Mouse (Mus musculus) CD4-positive, CD25-positive, alpha-beta regulatory T cell, adult 2 months (primary cell): Measurements from ENCODE around the gene Tada1.

ENCODE experiments used
- DNase-seq: peaks from one replicate; pipeline ENCODE4 v3.0.0-alpha.2; 2012; ENCODE audit warnings: low read depth, low spot score

The Tada1 gene

GRCm38 (mm10) chr1:166384614-166385013 is 5.7 kb downstream of the Tada1 start:
- DNase-seq = no peak

DNA sequence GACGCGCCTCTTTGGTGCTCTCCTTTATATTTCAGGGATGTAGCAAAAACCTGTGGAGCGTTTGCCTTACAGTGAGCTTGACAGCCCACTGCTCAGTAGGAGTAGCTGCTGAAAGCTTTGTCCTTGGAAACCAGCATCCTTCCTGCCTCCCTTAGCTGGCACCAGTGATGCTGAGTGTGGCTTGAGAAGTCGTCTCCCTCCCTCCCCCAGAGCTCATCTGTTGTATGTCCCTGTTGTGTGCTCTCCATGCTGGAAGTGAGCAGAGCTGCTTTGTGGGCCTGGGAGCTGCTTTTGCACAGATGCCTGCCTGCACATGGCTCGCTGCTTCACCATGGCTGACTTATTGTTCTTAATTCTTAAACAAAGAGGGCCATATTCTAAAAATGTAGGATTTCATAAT is 6.5 kb downstream of the Tada1 start:
- no peak for DNase-seq

DNA sequence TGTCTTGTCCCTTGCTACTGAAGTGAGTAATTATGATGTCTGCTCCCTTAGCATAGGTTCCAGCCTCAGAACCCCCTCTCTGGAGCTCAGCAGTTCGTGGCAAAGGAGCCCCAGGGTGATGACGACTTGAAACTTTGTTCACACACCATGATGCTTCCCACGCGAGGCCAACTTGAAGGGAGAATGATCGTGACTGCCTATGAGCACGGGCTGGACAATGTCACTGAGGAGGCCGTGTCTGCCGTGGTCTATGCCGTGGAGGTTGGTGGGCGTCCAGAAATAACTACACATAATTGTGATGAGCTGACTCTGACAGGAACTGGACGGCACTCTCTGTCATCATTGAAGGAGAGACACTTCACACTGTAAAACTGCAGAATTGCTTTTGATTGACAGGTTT is 9.6 kb downstream of the Tada1 start:
- DNase-seq = no peak

- DNase-seq = no peak
Measured at GRCm38 (mm10) chr1:166389406-166390125, 10.7 kb downstream of the Tada1 start.

GRCm38 (mm10) chr1:166391671-166392070 is 12.8 kb downstream of the Tada1 start:
- no peak for DNase-seq

DNA sequence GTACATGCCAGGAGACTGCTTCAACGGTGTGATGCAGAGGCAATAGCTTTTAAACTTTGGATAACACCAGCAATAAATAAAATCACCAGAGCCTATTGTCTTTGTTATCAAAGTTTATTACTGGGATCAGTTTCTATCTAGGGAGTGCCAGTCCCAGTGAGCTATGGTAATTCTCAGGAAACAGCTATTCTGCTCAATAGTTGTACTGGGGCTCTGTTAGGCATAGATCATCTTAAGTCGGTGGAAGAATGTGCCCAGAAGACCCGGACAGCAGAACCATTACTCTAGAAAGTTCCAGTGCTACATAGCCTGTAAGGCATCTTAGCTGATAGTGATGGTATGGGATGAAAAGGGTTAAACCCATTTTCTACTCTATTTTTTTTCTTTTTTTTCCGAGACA is 15.9 kb downstream of the Tada1 start:
- DNase-seq = no peak

- DNase-seq = no peak
Measured at GRCm38 (mm10) chr1:166395661-166396060, 16.8 kb downstream of the Tada1 start.

- DNase-seq = no peak
Measured at GRCm38 (mm10) chr1:166396381-166396780, 17.5 kb downstream of the Tada1 start.

DNA sequence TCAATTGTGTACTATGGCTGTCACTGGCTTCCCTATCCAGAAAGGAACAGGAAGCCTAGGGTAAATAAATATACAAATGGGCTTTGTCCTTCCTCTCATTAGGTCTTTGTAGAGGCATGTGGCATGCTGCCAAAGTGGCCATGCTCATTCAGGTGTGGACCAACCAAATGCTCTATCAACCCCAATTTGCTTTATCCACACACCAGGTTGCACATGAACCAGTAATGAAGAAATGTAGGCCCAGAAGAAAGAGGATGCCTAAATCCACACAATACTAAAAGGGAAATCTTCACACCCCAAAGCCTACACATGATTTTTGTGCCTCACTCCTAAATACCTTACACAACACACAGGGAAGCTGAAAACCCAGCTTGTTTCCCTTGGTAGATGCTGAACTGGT is 22.6 kb downstream of the Tada1 start:
- DNase-seq = no peak

DNA sequence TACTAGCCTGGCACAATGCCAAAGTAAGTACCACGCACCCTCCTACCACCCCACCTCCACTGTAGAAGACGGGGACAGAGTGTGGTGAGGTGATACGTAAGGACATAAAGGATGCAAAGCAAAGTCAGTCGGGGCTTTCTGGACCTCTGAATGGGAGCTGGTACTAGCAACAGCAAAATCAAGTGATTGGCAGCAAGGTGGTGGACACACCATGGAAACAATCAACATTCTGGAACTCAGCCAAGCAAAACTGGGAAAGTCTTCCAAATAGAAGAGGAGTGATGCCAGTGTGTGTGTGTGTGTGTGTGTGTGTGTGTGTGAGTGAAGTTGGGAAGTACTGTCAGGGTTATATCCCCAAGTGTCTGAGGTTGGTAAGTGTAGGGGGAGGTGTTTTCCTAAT is 23.1 kb downstream of the Tada1 start:
- DNase-seq = no peak

GRCm38 (mm10) chr1:166403846-166404245 is 24.9 kb downstream of the Tada1 start:
- DNase-seq = no peak

- no peak for DNase-seq
Measured at GRCm38 (mm10) chr1:166409177-166409700, 30.3 kb downstream of the Tada1 start.

DNA sequence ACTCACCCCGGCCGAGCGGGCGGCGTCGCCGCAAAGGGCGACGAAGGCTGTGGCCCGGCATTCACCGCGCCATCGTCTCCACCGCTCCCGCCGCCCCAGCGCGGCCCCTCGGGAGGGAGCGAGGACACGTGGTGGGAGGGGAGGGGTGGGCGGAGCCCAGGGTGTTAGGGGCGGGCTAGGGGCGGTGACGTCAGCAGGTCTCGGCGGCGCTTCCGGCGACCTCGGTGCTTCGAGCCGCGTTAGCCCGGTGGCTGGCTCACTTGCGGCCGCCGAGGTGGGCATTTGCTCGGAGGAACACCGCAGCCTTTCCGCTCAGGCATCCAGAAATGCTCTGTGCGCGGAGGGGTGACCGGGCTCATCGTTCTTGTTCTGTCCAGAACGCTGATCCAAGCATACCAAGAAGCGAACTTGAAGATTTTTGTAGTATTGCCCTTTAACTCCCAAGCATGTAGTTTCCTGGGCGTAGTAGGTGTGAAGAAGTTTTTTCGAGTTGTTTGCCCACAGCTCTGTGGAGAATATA is 30.9 kb downstream of the Tada1 start, which contains the start of gene Pogk:
Pogk (minus strand) TSS at position 163 of the 520 bp plus-strand sequence.
- peak; percentile 95 for DNase-seq

DNA sequence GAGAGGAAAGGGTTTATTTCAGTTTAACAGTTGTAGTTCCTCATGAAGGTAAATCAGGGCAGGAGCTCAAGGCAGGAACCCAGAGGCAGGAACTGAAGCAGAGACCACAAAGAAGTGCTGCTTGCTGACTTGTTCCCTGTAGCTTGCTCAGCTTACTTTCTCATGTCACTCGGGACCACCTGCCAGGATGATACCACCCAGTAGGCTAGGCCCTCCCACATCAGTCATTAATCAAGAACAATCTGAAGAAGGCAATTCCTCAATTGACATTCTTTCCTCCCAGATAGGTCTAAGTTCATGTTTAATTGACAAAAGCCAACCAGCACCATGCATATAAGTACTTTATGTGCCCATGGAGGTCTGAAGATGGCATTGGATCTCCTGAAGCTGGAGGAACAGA is 32.6 kb downstream of the Tada1 start:
- DNase-seq = no peak

- no peak for DNase-seq
Measured at GRCm38 (mm10) chr1:166412266-166412665, 33.4 kb downstream of the Tada1 start.

DNA sequence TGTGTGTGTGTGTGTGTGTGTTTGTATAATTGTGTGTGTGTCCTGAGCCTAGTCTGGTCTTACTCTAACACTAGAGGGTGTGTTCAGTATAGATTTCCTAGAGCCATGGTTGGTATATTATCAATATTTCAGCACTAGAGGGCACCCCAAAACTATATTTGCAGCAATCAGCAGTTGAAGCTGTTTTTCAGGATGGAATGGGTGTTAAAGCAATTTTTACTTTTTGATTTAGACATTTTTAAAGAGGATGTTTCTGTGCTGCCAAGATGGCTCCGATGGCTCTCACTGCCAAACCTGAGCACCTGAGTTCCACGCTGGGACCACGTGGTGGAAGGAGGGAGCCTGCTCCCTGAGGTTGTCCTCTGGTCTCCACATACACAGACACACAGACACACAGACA is 50.2 kb downstream of the Tada1 start:
- DNase-seq = peak; percentile 30

DNA sequence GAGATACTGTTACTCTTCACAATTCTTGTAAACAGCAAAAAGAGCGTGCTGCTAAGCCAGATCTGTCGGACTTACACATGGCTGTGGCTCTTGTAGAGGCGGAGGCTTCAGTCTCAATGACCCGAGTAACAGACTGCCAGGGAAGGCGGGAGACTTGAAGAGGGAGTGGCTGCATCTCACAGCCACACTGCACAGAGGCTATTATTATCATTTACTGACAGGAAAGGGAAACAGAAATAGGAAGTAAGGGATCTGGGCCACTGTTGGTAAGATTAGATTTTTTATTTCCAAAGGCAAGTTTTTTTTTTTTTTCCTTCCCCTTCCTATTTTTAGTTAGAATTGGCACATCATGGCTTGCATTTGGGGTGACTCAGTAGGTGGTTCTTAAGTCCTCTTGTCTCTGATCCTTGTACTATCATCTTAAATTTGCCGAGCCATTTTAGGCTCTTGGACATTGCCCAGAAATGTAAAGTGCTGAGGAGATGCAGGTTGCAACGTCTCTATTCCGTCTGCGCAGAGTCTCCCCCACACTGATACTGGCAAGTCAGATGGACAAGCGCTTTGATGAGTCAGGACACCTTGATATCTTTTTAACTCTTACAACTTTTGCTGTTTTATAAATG is 51.0 kb downstream of the Tada1 start:
- no peak for DNase-seq

DNA sequence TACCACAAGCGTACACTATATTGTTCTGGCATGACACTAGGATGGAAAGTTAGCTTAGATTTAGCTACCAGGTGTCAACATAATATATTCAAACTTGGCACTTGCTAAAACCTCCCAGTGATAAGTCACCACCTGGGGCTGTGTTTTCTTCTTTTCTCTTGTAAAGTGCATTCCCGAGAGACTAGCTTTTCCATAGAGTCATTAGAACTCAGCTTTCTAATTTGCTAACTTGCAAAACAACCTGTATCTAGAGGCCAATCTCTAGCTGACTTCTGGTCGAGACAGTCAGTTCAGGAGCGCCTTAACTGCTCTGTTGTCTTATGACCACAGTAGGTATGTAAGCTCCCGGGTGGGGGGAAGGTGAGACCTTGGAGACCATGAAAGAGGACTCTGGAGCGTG is 60.5 kb downstream of the Tada1 start:
- no peak for DNase-seq

DNA sequence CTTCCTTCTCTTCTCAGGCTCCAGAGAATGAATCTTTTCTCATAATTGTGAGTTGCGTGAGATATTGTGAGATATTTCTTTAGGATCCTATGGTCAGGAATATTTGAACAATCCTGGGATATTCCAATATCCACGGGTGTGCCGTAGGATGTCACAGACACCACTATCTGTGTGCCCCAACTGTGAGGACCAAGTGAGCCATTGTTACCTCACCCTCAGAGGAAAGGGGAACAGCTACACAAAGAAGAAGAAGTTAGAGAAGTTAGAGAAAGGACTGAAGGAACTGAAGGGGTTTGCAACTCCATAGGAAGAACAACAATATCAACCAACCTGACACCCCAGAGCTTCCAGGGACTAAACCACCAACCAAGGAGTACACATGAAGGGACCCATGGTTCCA is 63.1 kb downstream of the Tada1 start:
- no peak for DNase-seq
